Mouse (Mus musculus) E14TG2a.4 (cell line): ENCODE measurements around the gene Sox5.

Experiments used
- H3K27me3 ChIP-seq: 2 replicates; pipeline ENCODE4 v1.6.1; 2014; ENCODE audit warnings: low read length, control low read depth; ENCODE audit not compliant: insufficient read depth
- H3K36me3 ChIP-seq: 2 replicates; pipeline ENCODE4 v1.6.1; 2014; ENCODE audit warnings: low read length, control low read depth; ENCODE audit not compliant: insufficient read depth
- H3K4me1 ChIP-seq: replicated peaks from 2 replicates; pipeline ENCODE4 v1.6.1; 2014; ENCODE audit warnings: low read depth, low read length, control low read depth
- H3K4me3 ChIP-seq: replicated peaks from 2 replicates; pipeline ENCODE4 v1.5.1; 2014; ENCODE audit warnings: mild to moderate bottlenecking, low read length
- H3K9me3 ChIP-seq: 2 replicates; pipeline ENCODE4 v1.6.1; 2014; ENCODE audit warnings: low read length, control low read depth
- CTCF ChIP-seq: conservative IDR thresholded peaks from 2 replicates; pipeline ENCODE4 v1.5.1; 2014; ENCODE audit warnings: low read length
- NANOG ChIP-seq: IDR thresholded peaks from 2 replicates; pipeline ENCODE4 v1.6.1; 2014; ENCODE audit warnings: borderline replicate concordance, low read length, mixed read lengths
- POU5F1 ChIP-seq: IDR thresholded peaks from 2 replicates; pipeline ENCODE4 v1.6.1; 2014; ENCODE audit warnings: low read length, borderline replicate concordance

The Sox5 gene

DNA sequence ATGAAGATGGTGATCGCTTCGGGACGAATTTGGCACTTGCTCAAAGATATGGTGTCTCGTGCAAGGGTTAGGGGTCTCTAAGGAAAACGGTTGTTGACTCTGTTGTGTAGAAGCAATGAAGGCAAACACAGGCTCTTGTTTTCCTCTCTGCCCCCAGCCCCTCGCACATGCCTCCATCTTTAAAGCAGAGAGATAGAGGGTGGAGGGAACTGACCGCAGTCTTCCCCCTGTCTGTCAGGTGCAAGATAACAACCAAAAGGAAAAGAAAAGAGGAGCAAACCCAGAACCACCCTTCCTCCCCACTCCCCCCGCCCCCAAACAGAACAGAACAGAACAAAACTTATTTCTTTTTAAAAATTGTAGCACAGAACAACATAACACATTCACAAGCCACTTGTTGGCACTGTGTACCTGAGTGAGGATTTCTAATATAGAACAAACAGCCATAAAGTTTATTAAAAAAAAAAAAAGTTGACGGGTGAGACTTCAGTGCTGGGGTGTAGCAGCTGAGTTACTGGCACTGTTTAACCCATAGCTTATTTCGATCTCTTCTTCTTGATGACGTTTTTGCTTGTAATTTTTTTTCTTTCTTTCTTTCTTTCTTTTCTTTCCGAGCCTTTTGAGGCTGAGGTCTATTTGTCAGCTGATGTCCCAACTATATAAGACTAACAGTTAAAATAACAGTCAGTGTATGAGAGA is 949.1 kb downstream of the Sox5 start:
- no peak for TF ChIP-seq NANOG
- no peak for TF ChIP-seq POU5F1
- Histone ChIP-seq H3K4me1 (no peaks in the 10 kb centered on the region), H3K9me3 (no peaks in the 10 kb centered on the region), H3K4me3 (no peak overlapping the region), H3K36me3 (no peaks in the 10 kb centered on the region), H3K27me3 (no peaks in the 10 kb centered on the region)

DNA sequence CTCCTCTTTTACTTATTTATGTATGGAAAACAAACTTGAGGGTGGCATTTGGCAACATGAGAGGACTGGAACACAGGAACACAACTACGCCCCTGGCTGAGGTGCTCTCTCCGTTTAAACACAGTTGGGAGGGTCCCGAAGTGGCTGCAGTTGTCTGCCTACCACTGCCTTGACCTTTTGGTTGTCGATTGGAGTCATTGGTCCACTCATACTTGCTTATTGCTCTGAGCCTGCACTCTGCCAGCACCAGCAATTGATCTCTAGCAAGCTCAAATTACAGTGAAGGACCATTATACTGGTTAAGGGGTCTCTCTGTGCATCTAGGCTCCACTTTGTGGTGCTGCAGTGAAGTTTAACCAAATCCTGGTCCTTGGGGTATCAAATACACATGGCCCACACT is 950.5 kb downstream of the Sox5 start:
- Histone ChIP-seq H3K4me1 (no peaks in the 10 kb centered on the region), H3K9me3 (no peaks in the 10 kb centered on the region), H3K27me3 (no peaks in the 10 kb centered on the region), H3K36me3 (no peaks in the 10 kb centered on the region), H3K4me3 (no peak overlapping the region)
- no peak for TF ChIP-seq POU5F1
- TF ChIP-seq CTCF = no peak
- no peak for TF ChIP-seq NANOG

- no peaks in the 10 kb centered on the region for H3K36me3 ChIP-seq
- H3K27me3 ChIP-seq = no peaks in the 10 kb centered on the region
- TF ChIP-seq CTCF (no peak), NANOG (no peak), POU5F1 (no peak)
- no peaks in the 10 kb centered on the region for H3K9me3 ChIP-seq
- H3K4me3 ChIP-seq = no peak overlapping the region
- H3K4me1 ChIP-seq = no peaks in the 10 kb centered on the region
These were observed 951.6 kb downstream of the Sox5 start for GRCm38 (mm10) chr6:143830131-143830530.

- Histone ChIP-seq H3K27me3 (no peaks in the 10 kb centered on the region), H3K4me3 (no peak overlapping the region), H3K9me3 (no peaks in the 10 kb centered on the region), H3K36me3 (no peaks in the 10 kb centered on the region), H3K4me1 (no peaks in the 10 kb centered on the region)
- TF ChIP-seq CTCF (no peak), NANOG (no peak), POU5F1 (no peak)
These were observed 955.0 kb downstream of the Sox5 start for GRCm38 (mm10) chr6:143826786-143827185.

DNA sequence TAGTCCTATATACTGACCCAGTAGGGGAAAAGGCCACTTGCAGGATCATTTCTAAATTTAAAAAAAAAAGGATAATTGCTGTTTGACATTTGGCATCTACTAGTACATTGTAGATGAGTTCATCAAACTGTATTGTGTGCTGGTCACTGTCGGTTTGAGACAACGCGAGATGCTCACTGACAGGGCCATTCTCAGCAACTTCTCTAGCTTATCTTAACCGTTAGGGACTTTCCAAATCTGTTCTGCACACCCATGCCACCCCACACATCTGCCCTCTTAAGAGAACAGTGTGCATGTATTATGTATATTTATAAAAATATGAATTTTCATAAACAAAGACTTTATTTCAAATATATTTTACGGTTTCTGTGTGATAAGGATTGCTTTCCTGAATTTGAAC is 955.8 kb downstream of the Sox5 start:
- Histone ChIP-seq H3K36me3 (no peaks in the 10 kb centered on the region), H3K27me3 (no peaks in the 10 kb centered on the region), H3K4me1 (no peaks in the 10 kb centered on the region), H3K4me3 (no peak overlapping the region), H3K9me3 (no peaks in the 10 kb centered on the region)
- TF ChIP-seq POU5F1 (no peak), NANOG (no peak), CTCF (no peak)

DNA sequence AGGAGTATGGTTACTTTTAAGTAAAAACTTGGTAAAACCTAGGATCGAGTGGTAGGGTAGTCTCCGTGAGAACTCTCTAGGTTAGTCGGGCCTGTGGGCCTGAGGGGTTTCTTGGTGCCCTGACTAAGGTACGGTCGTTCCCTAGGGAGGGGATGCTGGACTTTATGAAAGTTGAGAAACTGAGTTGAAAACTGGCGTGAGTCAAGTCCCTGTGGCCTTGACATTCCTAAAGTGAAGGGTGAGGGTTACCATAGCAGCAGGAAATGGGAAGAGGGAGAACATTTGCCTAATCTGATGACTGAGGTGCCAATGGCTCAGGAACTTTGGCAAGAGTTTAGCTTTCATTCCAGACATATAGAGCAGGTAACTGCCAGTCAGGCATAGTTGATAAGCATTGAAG is 956.7 kb downstream of the Sox5 start:
- TF ChIP-seq CTCF (no peak), POU5F1 (no peak), NANOG (no peak)
- no peaks in the 10 kb centered on the region for H3K4me1 ChIP-seq
- H3K9me3 ChIP-seq = no peaks in the 10 kb centered on the region
- H3K36me3 ChIP-seq = no peaks in the 10 kb centered on the region
- H3K27me3 ChIP-seq = no peaks in the 10 kb centered on the region
- H3K4me3 ChIP-seq = no peak overlapping the region

DNA sequence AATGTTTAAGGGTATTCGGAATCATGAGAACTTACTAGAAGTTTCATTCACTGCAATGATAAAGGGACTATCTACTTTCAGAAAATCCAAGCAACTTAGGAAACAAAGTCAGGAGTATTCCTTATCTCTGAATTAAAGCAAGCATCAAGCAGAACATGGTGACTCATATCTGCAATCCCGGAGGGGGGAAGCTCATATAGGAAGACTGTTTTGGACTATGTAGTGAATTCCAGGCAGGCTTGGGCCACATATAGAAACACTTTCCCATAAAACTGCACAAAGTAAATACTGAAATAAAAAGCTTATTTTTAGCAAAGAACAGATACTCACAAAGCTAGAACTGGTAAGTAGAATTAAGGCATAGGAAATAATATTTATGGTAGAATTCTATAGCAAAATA is 993.3 kb downstream of the Sox5 start:
- no peak for TF ChIP-seq CTCF
- no peaks in the 10 kb centered on the region for H3K4me1 ChIP-seq
- no peaks in the 10 kb centered on the region for H3K36me3 ChIP-seq
- H3K9me3 ChIP-seq = no peaks in the 10 kb centered on the region
- no peak overlapping the region for H3K4me3 ChIP-seq
- no peaks in the 10 kb centered on the region for H3K27me3 ChIP-seq

DNA sequence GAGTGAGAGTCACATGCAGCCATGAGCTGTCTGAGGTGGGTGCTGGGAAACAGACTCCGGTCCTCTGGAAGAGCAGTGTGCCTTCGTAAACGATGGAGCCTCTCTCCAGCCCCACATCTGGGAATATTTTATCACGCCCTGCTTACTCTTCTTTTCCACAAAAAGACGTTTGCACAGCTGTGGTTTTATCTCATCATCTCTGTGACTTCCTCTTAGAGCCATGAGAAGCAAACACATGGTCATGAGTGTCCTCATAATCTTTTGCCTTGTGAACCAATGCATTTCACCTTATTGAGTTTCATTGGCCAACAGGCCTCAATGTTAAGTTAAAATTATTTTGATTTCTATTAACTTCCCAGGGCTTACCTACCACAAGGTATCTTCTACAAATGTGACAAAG is 994.4 kb downstream of the Sox5 start:
- Histone ChIP-seq H3K4me3 (no peak overlapping the region), H3K4me1 (no peaks in the 10 kb centered on the region), H3K9me3 (peaks cover 2% of the 10 kb centered on the region), H3K27me3 (no peaks in the 10 kb centered on the region), H3K36me3 (no peaks in the 10 kb centered on the region)
- no peak for TF ChIP-seq POU5F1
- TF ChIP-seq CTCF = no peak
- no peak for TF ChIP-seq NANOG

DNA sequence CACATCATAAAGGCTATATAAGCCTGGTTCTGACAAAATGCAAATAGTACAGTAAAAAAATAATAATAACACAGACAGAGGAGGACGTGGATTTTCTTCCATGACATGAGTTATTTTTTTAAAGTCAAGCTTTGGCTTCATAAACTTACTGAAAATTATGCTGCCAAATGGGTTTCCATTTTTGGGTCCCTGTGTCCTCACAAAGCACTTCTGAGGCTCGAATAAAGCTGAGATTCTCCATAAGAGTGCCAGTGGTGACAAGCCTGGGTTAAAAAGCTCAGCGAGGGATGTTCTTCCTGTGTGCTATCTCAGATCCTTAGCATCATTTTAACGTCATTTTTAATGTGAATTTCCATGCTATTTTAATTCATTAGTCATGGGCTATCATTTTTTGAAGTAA is 996.1 kb downstream of the Sox5 start:
- no peaks in the 10 kb centered on the region for H3K4me1 ChIP-seq
- H3K9me3 ChIP-seq = peaks cover 14% of the 10 kb centered on the region
- no peak for TF ChIP-seq NANOG
- TF ChIP-seq CTCF = no peak
- TF ChIP-seq POU5F1 = no peak
- no peaks in the 10 kb centered on the region for H3K36me3 ChIP-seq
- no peaks in the 10 kb centered on the region for H3K27me3 ChIP-seq
- no peak overlapping the region for H3K4me3 ChIP-seq
